Mouse (Mus musculus) cerebellum, adult 9-10 months (tissue): ENCODE results near the gene Twist1.

Experiments used
- DNase-seq: peaks from one replicate; pipeline ENCODE4 v3.0.0; 2022

Gene Twist1

GRCm38 (mm10) chr12:33966490-33967415, 9.3 kb downstream of the Twist1 start:
- DNase-seq = no peak

- DNase-seq = no peak
These were observed 10.0 kb downstream of the Twist1 start for GRCm38 (mm10) chr12:33967514-33967913.

GRCm38 (mm10) chr12:33968041-33968897, 10.8 kb downstream of the Twist1 start:
- DNase-seq = no peak

- DNase-seq = no peak
These were observed 11.4 kb downstream of the Twist1 start for GRCm38 (mm10) chr12:33968898-33969178.

- DNase-seq = no peak
These were observed 22.7 kb downstream of the Twist1 start for GRCm38 (mm10) chr12:33980159-33980558.

- no peak for DNase-seq
These were observed 24.0 kb downstream of the Twist1 start for GRCm38 (mm10) chr12:33981433-33981832.

- no peak for DNase-seq
These were observed 35.7 kb downstream of the Twist1 start for GRCm38 (mm10) chr12:33993127-33993526.
